Mouse (Mus musculus) kidney, adult 2 months (tissue): ENCODE results near the gene Rapgef1.

Source experiments
- CTCF ChIP-seq: fragments of 200-500 bp; conservative IDR thresholded peaks from 2 replicates; pipeline ENCODE4 v1.5.1; 2011; ENCODE audit warnings: low read depth, mild to moderate bottlenecking, control low read depth, low read length, moderate library complexity, mixed read lengths; ENCODE audit not compliant: insufficient read depth, insufficient read length
- POLR2A ChIP-seq: fragments of 200-500 bp; IDR thresholded peaks from one replicate; pipeline ENCODE4 v1.6.1; 2011; ENCODE audit warnings: low read depth, low read length, control low read depth

DNA sequence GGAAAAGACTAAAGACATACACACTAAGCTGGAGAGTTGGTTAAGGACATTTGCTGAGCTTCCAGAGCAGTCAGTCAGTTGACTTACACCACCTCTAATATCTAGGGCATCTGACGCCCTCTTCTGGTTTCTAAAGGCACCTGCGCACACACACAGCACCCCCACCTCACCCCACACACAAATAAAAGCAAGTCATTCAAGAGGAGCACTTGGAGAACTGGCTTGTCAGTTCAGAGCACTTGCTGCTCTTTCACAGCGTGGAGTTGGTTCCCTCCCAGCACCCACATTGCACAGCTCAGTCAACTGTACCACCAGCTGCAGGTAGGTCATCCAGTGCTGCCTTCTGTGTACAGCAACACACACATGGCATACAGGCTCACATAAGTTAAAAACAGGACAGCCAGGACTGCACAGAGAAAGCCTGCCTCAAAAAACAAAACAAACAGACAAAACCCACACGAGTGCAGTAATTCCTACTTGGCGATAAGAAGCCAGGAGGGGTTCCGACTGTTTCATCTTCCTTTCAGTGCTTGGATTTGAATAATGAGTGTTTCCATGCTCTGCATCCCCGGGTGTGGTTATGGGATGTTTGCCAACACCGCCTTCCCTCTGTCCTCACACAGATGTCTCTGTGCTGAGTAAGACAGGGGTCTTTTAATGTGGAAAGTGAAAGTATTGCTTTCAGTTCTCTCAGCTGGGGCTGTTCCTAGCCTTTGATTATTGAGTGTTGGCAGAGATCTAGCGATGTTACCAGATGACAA, 50.9 kb downstream of the Rapgef1 start:
- TF ChIP-seq CTCF (peak; percentile 69), POLR2A (no peak)
